Mouse (Mus musculus) intestine, embryonic 14.5 days (tissue): ENCODE measurements around the gene Slc23a2. TPM values are rescaled to one million over a fixed set of nuclear protein-coding genes. Genes with fewer than 3 reads are reported as not detected.

ENCODE experiments used
- ATAC-seq: fragments of 200-750 bp; cut with Nextera tagmentation; replicated peaks from 2 replicates; pipeline ENCODE4 v1.8.0; 2017; ENCODE audit warnings: low read depth, moderate number of reproducible peaks, moderate TSS enrichment, moderate library complexity; ENCODE audit not compliant: low FRiP score, low TSS enrichment
- DNase-seq: peaks from one replicate; pipeline ENCODE4 v3.0.0-alpha.2; 2018; ENCODE audit warnings: low spot score
- H3K27ac ChIP-seq: fragments of 300-500 bp; sonication (generic); 2 replicates; pipeline ENCODE4 v1.5.1; 2014; ENCODE audit warnings: low read depth, mild to moderate bottlenecking, control low read depth
- H3K27me3 ChIP-seq: fragments of 300-500 bp; sonication (generic); replicated peaks from 2 replicates; pipeline ENCODE4 v1.6.1; 2014; ENCODE audit warnings: low read length, control low read depth; ENCODE audit not compliant: control insufficient read depth, insufficient read depth
- H3K36me3 ChIP-seq: fragments of 300-500 bp; sonication (generic); 2 replicates; pipeline ENCODE4 v1.6.1; 2014; ENCODE audit warnings: low read length, control low read depth; ENCODE audit not compliant: control insufficient read depth, insufficient read depth
- H3K4me1 ChIP-seq: fragments of 300-500 bp; sonication (generic); replicated peaks from 2 replicates; pipeline ENCODE4 v1.6.1; 2014; ENCODE audit warnings: low read length, control low read depth, mixed read lengths; ENCODE audit not compliant: control insufficient read depth, insufficient read depth
- H3K4me2 ChIP-seq: fragments of 300-500 bp; sonication (generic); 2 replicates; pipeline ENCODE4 v1.6.1; 2014; ENCODE audit warnings: low read length
- H3K4me3 ChIP-seq: fragments of 300-500 bp; sonication (generic); 2 replicates; pipeline ENCODE4 v1.5.1; 2014; ENCODE audit warnings: low read depth, low read length, control low read depth, mixed read lengths
- H3K9ac ChIP-seq: fragments of 300-500 bp; sonication (generic); 2 replicates; pipeline ENCODE4 v1.6.1; 2014; ENCODE audit warnings: mild to moderate bottlenecking, low read length
- H3K9me3 ChIP-seq: fragments of 300-500 bp; sonication (generic); 2 replicates; pipeline ENCODE4 v1.6.1; 2016; ENCODE audit warnings: low read length, control low read depth; ENCODE audit not compliant: control insufficient read depth
- WGBS: fragments of 180-500 bp; shearing (Covaris S2); extraction: QIAGEN DNeasy Blood & Tissue Kit; methylation state at CpG from one replicate; pipeline ENCODE4 v1.1.7; 2014; 5-methylcytosine and 5-hydroxymethylcytosine counted together
- polyA plus RNA-seq: library from polyadenylated mRNA; unstranded; fragments of >200 nt; fragmentation: Nextera tagmentation; extraction: Ambion mirVana; gene quantifications from 2 replicates; pipeline ENCODE4 v1.2.1, GENCODE M21; 2014

Slc23a2 gene
- polyA plus RNA-seq, 1 experiment from 2014 or later: 17.4 TPM

DNA sequence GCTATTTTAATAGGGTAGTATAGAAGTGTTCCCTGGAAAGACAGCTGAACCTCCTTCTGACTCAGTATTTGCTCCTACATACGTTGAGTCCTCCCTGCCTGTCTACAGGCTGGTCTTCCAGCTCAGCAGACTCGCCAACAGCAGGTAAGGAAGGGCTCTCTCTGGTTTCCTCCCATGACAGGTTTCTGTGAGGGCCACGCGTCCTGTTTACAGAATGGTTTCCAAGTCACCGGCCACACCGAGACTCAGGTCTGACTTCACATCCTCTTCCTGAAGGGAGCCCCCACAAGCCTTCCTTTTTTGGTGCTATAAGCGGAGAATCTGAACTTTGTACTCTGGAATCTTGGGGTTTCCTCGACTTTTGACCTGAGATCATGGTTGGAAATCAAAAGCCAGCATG, 122.3 kb downstream of the Slc23a2 start:
- DNase-seq: no peak

DNA sequence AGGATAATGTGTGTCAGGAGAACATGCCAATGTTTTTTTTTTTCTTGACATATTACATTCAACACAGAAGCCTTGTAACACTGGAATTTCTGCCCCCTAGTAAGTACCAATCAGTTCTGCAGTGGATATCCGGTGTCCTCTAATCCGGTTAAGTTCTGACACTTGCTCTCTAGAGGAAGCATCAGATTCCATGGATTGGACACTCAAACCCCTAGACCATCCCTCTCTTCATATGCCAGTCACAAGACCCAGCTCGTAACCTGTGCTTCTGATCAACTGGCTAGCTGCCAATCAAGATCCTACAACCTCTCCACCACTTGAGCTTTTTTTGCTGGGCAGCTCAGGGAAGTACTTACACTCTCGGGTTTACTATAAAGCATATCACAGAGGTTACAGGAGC, 123.3 kb downstream of the Slc23a2 start:
- H3K9me3 ChIP-seq: no peaks in the 10 kb centered on the region
- 73% methylated on average over 4 of the region's 4 CpGs for WGBS
- H3K4me1 ChIP-seq: 0 out of 2 replicates have a peak, but pooled peaks cover 5% of the 10 kb centered on the region
- H3K27ac ChIP-seq: no peak overlapping the region
- no peaks in the 10 kb centered on the region for H3K36me3 ChIP-seq
- no peaks in the 10 kb centered on the region for H3K27me3 ChIP-seq
- DNase-seq (no peak), ATAC-seq (no peak)
- H3K4me2 ChIP-seq: no peak overlapping the region
- H3K4me3 ChIP-seq: no peak overlapping the region
- no peak overlapping the region for H3K9ac ChIP-seq

More for the DNA sequence above, 122.3 kb downstream of the Slc23a2 start:
- Histone ChIP-seq H3K4me3 (no peak overlapping the region), H3K4me2 (no peak overlapping the region), H3K4me1 (0 out of 2 replicates have a peak, but pooled peaks cover 3% of the 10 kb centered on the region), H3K9ac (no peak overlapping the region), H3K27ac (no peak overlapping the region), H3K9me3 (no peaks in the 10 kb centered on the region), H3K27me3 (no peaks in the 10 kb centered on the region; the same call in 1 of the 2 replicates), H3K36me3 (no peaks in the 10 kb centered on the region)
- 69% methylated on average over 8 of the region's 8 CpGs for WGBS
- ATAC-seq: no peak

DNA sequence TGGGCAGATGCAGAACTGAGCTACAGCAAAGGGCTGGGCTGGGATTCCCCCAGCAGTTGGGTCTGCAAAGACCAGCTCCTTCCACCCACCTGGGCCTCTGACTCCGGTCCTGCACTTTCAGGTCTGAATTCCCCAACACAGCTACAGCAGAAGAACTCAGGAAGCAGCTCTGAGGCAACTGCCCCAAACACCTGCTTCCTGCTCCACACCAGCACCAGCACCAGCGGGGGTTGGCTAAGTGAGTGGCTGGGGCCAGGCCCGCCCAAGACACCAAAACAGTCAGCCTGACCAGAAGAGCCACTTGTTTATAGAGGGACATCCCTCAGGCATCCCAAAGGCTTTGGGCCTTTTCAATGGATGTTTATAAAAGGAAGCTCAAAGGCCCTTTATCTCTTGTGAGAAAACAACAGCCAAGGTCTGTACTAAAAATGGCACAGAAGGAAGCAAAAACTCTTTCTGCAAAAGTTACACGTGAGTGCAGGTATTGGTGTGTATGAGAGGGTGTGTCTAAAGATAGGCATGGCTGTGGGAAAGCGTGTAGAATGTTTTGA, 123.8 kb downstream of the Slc23a2 start:
- no peak for DNase-seq
- H3K4me3 ChIP-seq: no peak overlapping the region
- H3K27me3 ChIP-seq: no peaks in the 10 kb centered on the region
- H3K36me3 ChIP-seq: no peaks in the 10 kb centered on the region
- no peak overlapping the region for H3K27ac ChIP-seq
- H3K4me2 ChIP-seq: no peak overlapping the region
- H3K4me1 ChIP-seq: 0 out of 2 replicates have a peak, but pooled peaks cover 5% of the 10 kb centered on the region
- no peak overlapping the region for H3K9ac ChIP-seq
- no peaks in the 10 kb centered on the region for H3K9me3 ChIP-seq
- WGBS: 36% methylated on average over 5 of the region's 5 CpGs
- ATAC-seq: no peak; the same call in 1 of the 2 replicates

DNA sequence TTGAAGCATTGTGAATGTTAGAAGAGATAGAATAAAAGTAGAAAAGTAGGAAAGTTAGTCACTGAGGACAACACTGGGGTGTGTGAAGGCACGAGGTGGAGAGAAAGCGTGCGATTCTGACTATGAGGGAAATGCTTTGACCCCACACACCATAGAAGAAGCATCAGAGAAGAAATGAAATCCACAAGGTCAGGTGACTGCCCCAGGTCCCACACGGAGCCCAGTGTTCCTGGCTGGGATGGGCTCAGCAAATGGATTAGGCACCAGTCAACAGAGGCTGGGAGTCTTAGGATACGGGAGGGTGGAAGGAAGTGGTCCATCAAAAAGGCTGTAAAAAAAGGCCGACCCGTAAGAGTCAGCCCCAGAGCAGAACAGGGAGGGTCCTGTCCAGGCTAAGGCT, 124.5 kb downstream of the Slc23a2 start:
- no peaks in the 10 kb centered on the region for H3K27me3 ChIP-seq
- H3K36me3 ChIP-seq: no peaks in the 10 kb centered on the region
- H3K4me3 ChIP-seq: no peak overlapping the region
- DNase-seq: no peak
- no peak for ATAC-seq
- no peak overlapping the region for H3K9ac ChIP-seq
- H3K27ac ChIP-seq: no peak overlapping the region
- 0 out of 2 replicates have a peak, but pooled peaks cover 5% of the 10 kb centered on the region for H3K4me1 ChIP-seq
- 63% methylated on average over 7 of the region's 7 CpGs for WGBS
- no peaks in the 10 kb centered on the region for H3K9me3 ChIP-seq
- H3K4me2 ChIP-seq: no peak overlapping the region

DNA sequence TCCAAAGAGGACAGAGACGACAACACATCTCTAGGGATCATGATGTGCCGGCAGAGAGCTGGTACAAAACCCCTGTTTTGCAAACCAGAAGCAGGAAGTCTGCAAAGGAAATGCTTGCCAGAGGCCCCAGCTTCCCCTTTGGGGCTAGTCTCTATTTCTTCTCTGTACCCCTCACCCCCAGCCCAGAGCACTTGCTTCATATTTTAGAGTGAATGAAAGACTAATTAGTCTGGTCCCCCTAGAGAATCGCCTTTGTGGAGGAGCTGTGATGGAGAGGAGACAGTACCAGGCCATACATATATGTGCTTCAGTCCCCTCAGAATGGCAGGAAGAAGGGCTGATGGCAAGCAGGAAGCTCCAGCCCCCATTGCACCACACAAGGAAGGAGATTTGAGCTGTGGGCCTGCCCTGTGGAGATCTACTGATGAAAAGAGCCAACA, 125.5 kb downstream of the Slc23a2 start:
- no peak overlapping the region; the same call in 1 of the 2 replicates for H3K27ac ChIP-seq
- no peak overlapping the region for H3K4me3 ChIP-seq
- no peak for ATAC-seq
- H3K36me3 ChIP-seq: no peaks in the 10 kb centered on the region
- H3K9me3 ChIP-seq: no peaks in the 10 kb centered on the region
- H3K9ac ChIP-seq: no peak overlapping the region
- H3K4me2 ChIP-seq: no peak overlapping the region
- no peak for DNase-seq
- 0 out of 2 replicates have a peak, but pooled peaks cover 5% of the 10 kb centered on the region for H3K4me1 ChIP-seq
- 72% methylated on average over 3 of the region's 3 CpGs for WGBS
- no peaks in the 10 kb centered on the region for H3K27me3 ChIP-seq

DNA sequence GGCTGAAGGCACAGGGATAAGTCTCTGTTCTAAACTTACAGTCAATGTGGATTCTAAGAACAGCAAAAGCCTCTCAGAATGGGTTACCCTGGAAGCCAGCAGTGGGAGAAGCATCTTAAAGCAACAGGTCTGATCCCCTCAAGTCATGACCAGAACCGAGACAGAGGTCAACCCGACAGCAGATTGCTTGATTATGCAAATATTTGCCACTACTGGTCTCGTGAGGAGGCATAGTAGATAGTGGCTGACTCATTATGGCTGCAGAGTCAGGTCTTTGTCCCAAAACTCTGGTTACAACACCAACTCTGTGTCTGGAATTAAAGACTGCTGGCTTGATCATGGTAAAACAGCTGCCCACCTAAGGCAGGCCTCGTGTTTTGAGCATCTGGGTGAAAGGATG, 126.8 kb downstream of the Slc23a2 start:
- Histone ChIP-seq H3K9me3 (no peaks in the 10 kb centered on the region), H3K4me2 (no peak overlapping the region), H3K27me3 (no peaks in the 10 kb centered on the region), H3K4me1 (0 out of 2 replicates have a peak, but pooled peaks cover 5% of the 10 kb centered on the region), H3K27ac (no peak overlapping the region), H3K4me3 (no peak overlapping the region), H3K9ac (no peak overlapping the region), H3K36me3 (no peaks in the 10 kb centered on the region)
- no peak for DNase-seq
- WGBS: 57% methylated on average over 4 of the region's 4 CpGs
- no peak for ATAC-seq

DNA sequence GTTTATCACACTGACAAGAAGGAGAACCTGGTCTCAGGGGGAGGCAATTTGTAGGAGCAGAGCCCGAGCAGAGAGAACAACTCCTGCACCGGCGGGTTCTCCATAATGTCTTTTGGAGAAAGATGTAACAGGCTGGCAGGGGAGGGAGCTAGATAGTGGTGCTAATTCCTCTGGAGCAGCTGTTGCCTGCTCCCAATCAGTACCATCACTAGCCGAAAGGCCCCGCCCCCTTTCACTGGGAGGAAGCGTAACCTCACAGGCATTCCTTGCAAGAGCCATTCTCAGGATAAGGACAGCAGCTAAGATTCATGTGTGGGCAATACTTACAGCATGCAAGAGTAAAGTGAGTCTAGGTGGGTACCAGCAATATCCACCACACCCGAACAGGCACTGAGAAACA, 127.3 kb downstream of the Slc23a2 start:
- ATAC-seq (0 out of 2 replicates have a peak, but pooled peaks have one; percentile 66), DNase-seq (no peak)
- 0 out of 2 replicates have a peak, but pooled peaks cover 5% of the 10 kb centered on the region for H3K4me1 ChIP-seq
- no peak overlapping the region for H3K9ac ChIP-seq
- no peak overlapping the region for H3K4me2 ChIP-seq
- H3K27me3 ChIP-seq: no peaks in the 10 kb centered on the region
- H3K27ac ChIP-seq: no peak overlapping the region
- H3K9me3 ChIP-seq: no peaks in the 10 kb centered on the region
- H3K4me3 ChIP-seq: no peak overlapping the region
- 20% methylated on average over 7 of the region's 7 CpGs for WGBS
- no peaks in the 10 kb centered on the region for H3K36me3 ChIP-seq

DNA sequence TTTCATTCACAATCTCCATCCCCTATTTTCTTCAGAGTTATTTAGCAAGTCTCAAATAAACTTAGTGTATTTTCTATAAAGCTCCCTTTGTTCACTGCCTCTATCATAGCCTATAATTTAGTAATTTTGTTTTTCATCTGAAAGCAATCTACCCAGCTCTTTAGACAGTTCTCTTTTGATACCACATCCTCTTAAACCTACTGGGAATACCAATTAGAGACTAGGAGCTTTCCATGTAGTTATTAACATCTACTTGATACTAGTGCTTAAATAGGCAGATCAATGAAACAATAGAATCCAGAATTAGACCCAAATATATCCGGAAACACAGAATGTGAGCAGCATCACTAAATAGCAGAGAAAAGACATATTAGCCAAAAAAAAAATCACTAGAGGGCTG, 128.9 kb downstream of the Slc23a2 start:
- Histone ChIP-seq H3K4me1 (0 out of 2 replicates have a peak, but pooled peaks cover 5% of the 10 kb centered on the region), H3K36me3 (no peaks in the 10 kb centered on the region), H3K4me3 (no peak overlapping the region), H3K9me3 (no peaks in the 10 kb centered on the region), H3K9ac (no peak overlapping the region), H3K27me3 (no peaks in the 10 kb centered on the region), H3K4me2 (no peak overlapping the region), H3K27ac (no peak overlapping the region)
- ATAC-seq: no peak
- 98% methylated on average over 1 of the region's 1 CpGs for WGBS
- DNase-seq: no peak

DNA sequence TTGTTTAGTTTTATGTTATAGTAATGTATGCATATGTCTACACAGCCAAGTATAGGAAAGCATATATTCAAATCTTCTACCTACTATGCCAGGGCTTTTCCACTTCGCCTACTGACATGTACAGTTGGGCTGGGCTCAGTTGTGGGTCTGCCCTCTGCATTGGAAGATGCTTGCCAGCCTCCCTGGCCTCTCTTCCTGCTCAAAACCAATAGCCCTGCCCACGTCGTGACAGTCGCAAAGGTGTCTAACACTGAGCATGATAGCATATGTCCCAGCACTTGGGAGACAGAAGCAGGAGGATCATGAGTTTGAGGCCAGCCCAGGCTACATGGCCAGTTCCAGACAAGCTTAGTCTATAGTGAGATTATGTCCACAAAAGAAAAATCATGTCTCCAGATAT, 131.8 kb downstream of the Slc23a2 start:
- DNase-seq (no peak), ATAC-seq (no peak)
- Histone ChIP-seq H3K9me3 (no peaks in the 10 kb centered on the region), H3K27me3 (no peaks in the 10 kb centered on the region), H3K4me2 (no peak overlapping the region), H3K27ac (no peak overlapping the region), H3K9ac (no peak overlapping the region), H3K4me3 (no peak overlapping the region), H3K4me1 (0 out of 2 replicates have a peak, but pooled peaks cover 5% of the 10 kb centered on the region), H3K36me3 (no peaks in the 10 kb centered on the region)
- WGBS: 84% methylated on average over 4 of the region's 4 CpGs
